Mouse (Mus musculus): ENCODE results near the gene Grap. TPM values are rescaled to one million over a fixed set of nuclear protein-coding genes. Genes with fewer than 3 reads are reported as not detected.

Gene Grap
- total and polyA plus RNA-seq, 3 experiments, result 4.3 to 10.0 (median 7.2) TPM

- Histone ChIP-seq H3K4me3 (ENCODE audit: low read depth, low read length) (no peak overlapping the region), H3K4me1 (ENCODE audit: insufficient read depth, low read depth, low read length) (peaks cover 16% of the 10 kb centered on the region), H3K36me3 (replicated peaks) (peaks cover 14% of the 10 kb centered on the region), H3K27me3 (ENCODE audit: insufficient read depth, low read length) (peaks cover 14% of the 10 kb centered on the region), H3K9me3 (replicated peaks) (no peaks in the 10 kb centered on the region)
- ATAC-seq (ENCODE audit: extremely low read depth, insufficient number of reproducible peaks, low FRiP score, poor library complexity, severe bottlenecking), result no peak
- no peak for DNase-seq (ENCODE audit: low spot score)
- no peak for TF ChIP-seq GATA1 (IDR thresholded peaks at IDR 0.05; ENCODE audit: borderline replicate concordance, low read length)
- no peak for TF ChIP-seq GATA2 (IDR thresholded peaks at IDR 0.05; ENCODE audit: borderline replicate concordance, low read depth, low read length)
- TF ChIP-seq TAL1 (conservative IDR thresholded peaks at IDR 0.05; ENCODE audit: low read depth, low read length), result no peak
- no peak for TF ChIP-seq CTCF (IDR thresholded peaks at IDR 0.05; ENCODE audit: low read depth, low read length)
- no peak for TF ChIP-seq POLR2AphosphoS5 (IDR thresholded peaks at IDR 0.05; ENCODE audit: insufficient replicate concordance, low read depth, low read length)
Measured at GRCm38 (mm10) chr11:61655649-61656048, 2.6 kb downstream of the Grap start.

- H3K4me3 ChIP-seq (ENCODE audit: low read depth, low read length), result no peak overlapping the region
- peaks cover 16% of the 10 kb centered on the region for H3K4me1 ChIP-seq (ENCODE audit: insufficient read depth, low read depth, low read length)
- H3K9me3 ChIP-seq (replicated peaks), result no peaks in the 10 kb centered on the region
- ATAC-seq (ENCODE audit: extremely low read depth, insufficient number of reproducible peaks, low FRiP score, poor library complexity, severe bottlenecking) (no peak), DNase-seq (ENCODE audit: low spot score) (no peak)
- H3K27me3 ChIP-seq (ENCODE audit: insufficient read depth, low read length), result peaks cover 17% of the 10 kb centered on the region
- TF ChIP-seq CTCF (IDR thresholded peaks at IDR 0.05; ENCODE audit: low read depth, low read length) (no peak), GATA2 (IDR thresholded peaks at IDR 0.05; ENCODE audit: borderline replicate concordance, low read depth, low read length) (no peak), POLR2AphosphoS5 (IDR thresholded peaks at IDR 0.05; ENCODE audit: insufficient replicate concordance, low read depth, low read length) (no peak), TAL1 (conservative IDR thresholded peaks at IDR 0.05; ENCODE audit: low read depth, low read length) (no peak)
- H3K36me3 ChIP-seq (replicated peaks), result peaks cover 17% of the 10 kb centered on the region
Measured at GRCm38 (mm10) chr11:61656148-61656850, 3.2 kb downstream of the Grap start.

GRCm38 (mm10) chr11:61657432-61657831 lies 4.4 kb downstream of the Grap start:
- Histone ChIP-seq H3K36me3 (replicated peaks) (peaks cover 25% of the 10 kb centered on the region), H3K4me1 (ENCODE audit: insufficient read depth, low read depth, low read length) (peaks cover 13% of the 10 kb centered on the region), H3K4me3 (ENCODE audit: low read depth, low read length) (no peak overlapping the region), H3K9me3 (replicated peaks) (no peaks in the 10 kb centered on the region), H3K27me3 (ENCODE audit: insufficient read depth, low read length) (peaks cover 18% of the 10 kb centered on the region)
- no peak for DNase-seq (ENCODE audit: low spot score)
- TF ChIP-seq POLR2AphosphoS5 (IDR thresholded peaks at IDR 0.05; ENCODE audit: insufficient replicate concordance, low read depth, low read length) (no peak), GATA2 (IDR thresholded peaks at IDR 0.05; ENCODE audit: borderline replicate concordance, low read depth, low read length) (no peak), GATA1 (IDR thresholded peaks at IDR 0.05; ENCODE audit: borderline replicate concordance, low read length) (no peak), TAL1 (conservative IDR thresholded peaks at IDR 0.05; ENCODE audit: low read depth, low read length) (no peak), CTCF (IDR thresholded peaks at IDR 0.05; ENCODE audit: low read depth, low read length) (no peak)
- no peak for ATAC-seq (ENCODE audit: extremely low read depth, insufficient number of reproducible peaks, low FRiP score, poor library complexity, severe bottlenecking)

DNA sequence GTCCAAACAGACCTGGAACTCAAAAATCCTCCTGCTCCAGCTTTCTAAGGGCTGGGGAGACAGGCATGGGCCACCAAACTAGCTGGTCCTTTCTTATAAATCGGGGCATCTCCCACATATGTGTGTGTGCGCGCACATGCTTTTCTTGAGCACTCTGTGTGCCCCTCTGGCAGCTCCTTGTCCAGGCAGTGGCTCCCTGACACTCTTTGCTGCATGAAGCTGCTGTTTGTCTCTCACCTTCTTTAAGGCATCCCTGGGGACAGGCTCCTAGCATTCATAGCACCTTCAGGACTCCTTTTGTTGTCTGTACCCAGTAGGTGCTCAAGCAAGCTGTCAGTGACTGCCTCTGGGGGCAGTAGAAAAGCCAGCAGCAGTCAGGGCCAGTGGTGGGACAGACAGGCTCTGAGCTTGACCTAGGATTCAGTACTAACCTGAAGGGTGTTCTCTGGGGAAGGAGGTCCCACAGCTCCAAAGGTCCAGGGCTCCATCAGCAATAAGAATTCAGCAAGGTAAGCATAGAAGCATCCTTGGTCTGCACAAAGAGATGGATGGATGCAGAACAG lies 5.4 kb downstream of the Grap start:
- ATAC-seq (ENCODE audit: extremely low read depth, insufficient number of reproducible peaks, low FRiP score, poor library complexity, severe bottlenecking) (no peak), DNase-seq (ENCODE audit: low spot score) (no peak)
- H3K9me3 ChIP-seq (replicated peaks), result no peaks in the 10 kb centered on the region
- no peak overlapping the region for H3K4me3 ChIP-seq (ENCODE audit: low read depth, low read length)
- TF ChIP-seq CTCF (IDR thresholded peaks at IDR 0.05; ENCODE audit: low read depth, low read length) (no peak), GATA1 (IDR thresholded peaks at IDR 0.05; ENCODE audit: borderline replicate concordance, low read length) (no peak), TAL1 (conservative IDR thresholded peaks at IDR 0.05; ENCODE audit: low read depth, low read length) (no peak), POLR2AphosphoS5 (IDR thresholded peaks at IDR 0.05; ENCODE audit: insufficient replicate concordance, low read depth, low read length) (no peak), GATA2 (IDR thresholded peaks at IDR 0.05; ENCODE audit: borderline replicate concordance, low read depth, low read length) (no peak)
- H3K36me3 ChIP-seq (replicated peaks), result peaks cover 27% of the 10 kb centered on the region
- peaks cover 14% of the 10 kb centered on the region for H3K27me3 ChIP-seq (ENCODE audit: insufficient read depth, low read length)
- peaks cover 7% of the 10 kb centered on the region for H3K4me1 ChIP-seq (ENCODE audit: insufficient read depth, low read depth, low read length)

DNA sequence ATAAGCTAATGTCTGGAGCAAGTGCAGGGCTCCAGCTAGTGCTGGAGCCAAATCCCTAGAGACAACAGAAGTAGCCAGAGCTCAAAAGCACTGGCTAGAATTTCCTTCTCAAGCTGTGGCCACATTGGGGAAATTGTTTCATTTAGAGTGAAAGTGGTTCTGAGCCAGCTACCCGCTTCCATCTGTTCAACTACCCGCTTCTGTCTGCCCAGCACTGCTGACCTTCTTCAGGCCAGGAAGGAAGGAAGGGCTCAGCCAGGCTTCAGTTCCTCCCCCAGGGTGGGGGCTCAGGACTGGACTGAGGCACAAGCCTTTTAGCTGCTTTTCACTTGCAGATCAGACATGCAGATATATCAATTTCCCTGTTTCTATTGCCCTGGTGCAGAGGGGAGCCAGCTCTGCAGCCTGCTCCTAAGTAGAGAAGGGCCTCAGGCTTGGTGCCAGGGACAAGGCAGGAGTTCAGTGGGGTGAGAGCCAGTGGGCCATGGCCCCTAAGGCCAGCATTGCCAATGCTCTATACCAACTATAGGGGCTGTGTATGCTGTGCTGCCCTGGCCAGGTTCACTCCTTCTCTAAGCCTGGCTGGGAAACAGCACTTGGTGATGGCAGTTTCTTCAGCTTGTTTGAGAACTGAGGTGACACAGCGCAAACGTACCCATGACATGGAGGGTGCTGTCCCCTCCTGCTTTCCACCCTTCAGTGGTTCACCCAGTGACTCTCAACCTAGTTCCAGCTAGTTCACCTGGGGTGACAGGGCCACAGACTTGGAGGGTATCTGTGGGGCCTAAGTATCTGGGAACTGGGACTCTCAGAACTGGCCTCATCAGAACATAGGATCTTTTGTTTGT lies 6.2 kb downstream of the Grap start:
- Histone ChIP-seq H3K9me3 (replicated peaks) (no peaks in the 10 kb centered on the region), H3K36me3 (replicated peaks) (peaks cover 27% of the 10 kb centered on the region), H3K27me3 (ENCODE audit: insufficient read depth, low read length) (peaks cover 14% of the 10 kb centered on the region), H3K4me1 (ENCODE audit: insufficient read depth, low read depth, low read length) (peaks cover 7% of the 10 kb centered on the region), H3K4me3 (ENCODE audit: low read depth, low read length) (no peak overlapping the region)
- no peak for ATAC-seq (ENCODE audit: extremely low read depth, insufficient number of reproducible peaks, low FRiP score, poor library complexity, severe bottlenecking)
- no peak for DNase-seq (ENCODE audit: low spot score)
- TF ChIP-seq GATA1 (IDR thresholded peaks at IDR 0.05; ENCODE audit: borderline replicate concordance, low read length) (no peak), POLR2AphosphoS5 (IDR thresholded peaks at IDR 0.05; ENCODE audit: insufficient replicate concordance, low read depth, low read length) (no peak)

DNA sequence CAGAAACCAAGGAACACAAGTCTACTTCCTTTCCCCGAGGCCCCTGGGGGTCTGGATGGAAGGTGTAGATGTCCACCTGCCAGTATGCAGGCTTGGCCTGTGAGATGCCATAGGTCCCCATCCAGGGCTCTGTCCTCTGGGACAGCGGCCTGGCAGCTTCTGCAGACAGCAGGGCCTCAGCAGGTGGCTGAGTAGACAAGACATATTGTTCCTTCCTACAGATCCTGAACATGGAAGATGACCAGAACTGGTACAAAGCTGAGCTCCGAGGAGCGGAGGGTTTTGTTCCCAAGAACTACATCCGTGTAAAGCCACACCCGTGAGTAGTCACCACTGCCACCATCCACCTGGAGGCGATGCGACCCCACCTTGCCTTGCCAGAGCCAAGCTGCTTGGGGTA lies 6.9 kb downstream of the Grap start:
- ATAC-seq (ENCODE audit: extremely low read depth, insufficient number of reproducible peaks, low FRiP score, poor library complexity, severe bottlenecking), result no peak
- H3K4me3 ChIP-seq (ENCODE audit: low read depth, low read length), result no peak overlapping the region
- H3K27me3 ChIP-seq (ENCODE audit: insufficient read depth, low read length), result peaks cover 11% of the 10 kb centered on the region
- peaks cover 32% of the 10 kb centered on the region for H3K36me3 ChIP-seq (replicated peaks)
- no peak for DNase-seq (ENCODE audit: low spot score)
- TF ChIP-seq POLR2AphosphoS5 (IDR thresholded peaks at IDR 0.05; ENCODE audit: insufficient replicate concordance, low read depth, low read length), result no peak
- no peak for TF ChIP-seq GATA2 (IDR thresholded peaks at IDR 0.05; ENCODE audit: borderline replicate concordance, low read depth, low read length)
- no peak for TF ChIP-seq TAL1 (conservative IDR thresholded peaks at IDR 0.05; ENCODE audit: low read depth, low read length)
- TF ChIP-seq CTCF (IDR thresholded peaks at IDR 0.05; ENCODE audit: low read depth, low read length), result no peak
- no peak for TF ChIP-seq GATA1 (IDR thresholded peaks at IDR 0.05; ENCODE audit: borderline replicate concordance, low read length)
- H3K4me1 ChIP-seq (ENCODE audit: insufficient read depth, low read depth, low read length), result peaks cover 3% of the 10 kb centered on the region; the same call in 1 of the 2 replicates
- no peaks in the 10 kb centered on the region for H3K9me3 ChIP-seq (replicated peaks)
